Mouse (Mus musculus): ENCODE measurements around the gene Dock9. TPM values are rescaled to one million over a fixed set of nuclear protein-coding genes. Genes with fewer than 3 reads are reported as not detected.
A peak's percentile ranks its signal among the peaks of the same experiment; 100 is the strongest.
"Not testable (repeated sequence)": the region's sequence is repeated elsewhere in the genome, so short reads cannot be mapped to it uniquely, and the experiment has no call there.

Gene Dock9
- polyA plus RNA-seq, 1 experiment from 2014 or later, result 6.6 TPM

DNA sequence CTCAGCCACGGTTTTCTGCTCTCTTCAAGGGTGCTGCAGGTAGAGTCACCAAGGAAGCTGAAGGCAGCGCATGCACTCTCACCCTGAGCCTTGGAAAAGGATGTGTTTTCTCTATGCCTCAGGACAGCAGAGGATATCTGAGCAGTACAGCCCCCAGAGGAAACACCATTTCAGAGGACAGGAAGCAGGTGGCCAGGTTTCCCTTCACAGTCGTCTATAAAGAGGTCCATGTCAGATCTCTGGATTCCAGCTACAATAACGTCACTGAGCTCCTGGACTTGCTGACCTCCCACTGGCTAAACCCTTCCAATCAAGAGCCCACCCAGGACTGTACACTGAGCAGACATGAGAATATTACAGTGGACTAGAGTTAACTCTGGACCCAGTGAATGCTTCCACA lies 95.1 kb downstream of the Dock9 start:
- WGBS, result 44% methylated on average over 4 of the region's 4 CpGs

DNA sequence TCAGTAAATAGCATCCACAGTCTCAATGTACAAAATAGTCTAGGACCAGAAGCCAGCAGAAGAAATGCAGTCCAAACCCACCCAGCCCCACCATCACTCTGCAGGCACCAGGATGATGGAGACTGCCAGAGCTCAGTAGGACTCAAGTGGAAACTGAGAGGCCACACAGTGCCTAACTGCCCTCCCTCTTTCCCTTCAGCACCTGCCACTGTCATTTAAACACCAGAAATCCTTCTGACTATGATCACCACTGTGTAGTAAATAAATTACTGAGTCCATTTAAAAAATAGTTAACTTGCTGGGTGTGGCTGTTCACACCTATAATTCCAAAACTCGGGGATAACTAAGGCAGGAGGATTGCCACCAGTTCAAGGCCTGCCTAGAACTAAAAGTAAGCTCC lies 97.6 kb downstream of the Dock9 start:
- 88% methylated on average over 1 of the region's 1 CpGs for WGBS
- Histone ChIP-seq H3K9me3 (no peaks in the 10 kb centered on the region), H3K36me3 (no peaks in the 10 kb centered on the region), H3K4me3 (no peak overlapping the region), H3K4me1 (peaks cover 34% of the 10 kb centered on the region), H3K27me3 (ENCODE audit: insufficient read depth, poor library complexity, severe bottlenecking) (no peaks in the 10 kb centered on the region), H3K27ac (no peak overlapping the region)
- no peak for DNase-seq (ENCODE audit: low spot score)

More for the DNA sequence above, 95.1 kb downstream of the Dock9 start:
- H3K27ac ChIP-seq, result peak overlapping the region; percentile 1; the same call in 1 of the 2 replicates
- no peak overlapping the region for H3K4me3 ChIP-seq
- no peaks in the 10 kb centered on the region for H3K9me3 ChIP-seq
- H3K4me1 ChIP-seq, result peaks cover 20% of the 10 kb centered on the region
- no peaks in the 10 kb centered on the region for H3K36me3 ChIP-seq
- DNase-seq (ENCODE audit: low spot score), result no peak
- H3K27me3 ChIP-seq (ENCODE audit: insufficient read depth, poor library complexity, severe bottlenecking), result no peaks in the 10 kb centered on the region

DNA sequence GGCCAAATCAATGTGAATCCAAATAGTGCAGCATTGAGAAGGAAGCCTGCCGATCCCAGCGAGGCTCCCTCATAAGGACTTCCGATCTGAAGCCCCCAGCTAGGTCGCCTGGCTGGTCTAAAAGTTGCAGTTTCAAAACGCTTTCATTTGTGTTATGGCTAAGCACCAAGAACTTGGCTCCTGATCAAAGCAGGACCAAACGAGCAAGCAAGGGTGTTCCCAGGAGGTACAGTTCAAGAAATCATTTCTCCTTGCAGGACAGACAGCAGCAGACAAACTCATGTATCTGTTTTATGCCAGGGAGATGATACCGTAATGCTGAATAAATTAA lies 99.1 kb downstream of the Dock9 start:
- Histone ChIP-seq H3K4me1 (peaks cover 38% of the 10 kb centered on the region), H3K9me3 (no peaks in the 10 kb centered on the region), H3K27me3 (ENCODE audit: insufficient read depth, poor library complexity, severe bottlenecking) (no peaks in the 10 kb centered on the region), H3K27ac (peak overlapping the region; percentile 82), H3K36me3 (no peaks in the 10 kb centered on the region), H3K4me3 (peak overlapping the region; percentile 58)
- DNase-seq (ENCODE audit: low spot score), result no peak
- WGBS, result 32% methylated on average over 7 of the region's 7 CpGs

DNA sequence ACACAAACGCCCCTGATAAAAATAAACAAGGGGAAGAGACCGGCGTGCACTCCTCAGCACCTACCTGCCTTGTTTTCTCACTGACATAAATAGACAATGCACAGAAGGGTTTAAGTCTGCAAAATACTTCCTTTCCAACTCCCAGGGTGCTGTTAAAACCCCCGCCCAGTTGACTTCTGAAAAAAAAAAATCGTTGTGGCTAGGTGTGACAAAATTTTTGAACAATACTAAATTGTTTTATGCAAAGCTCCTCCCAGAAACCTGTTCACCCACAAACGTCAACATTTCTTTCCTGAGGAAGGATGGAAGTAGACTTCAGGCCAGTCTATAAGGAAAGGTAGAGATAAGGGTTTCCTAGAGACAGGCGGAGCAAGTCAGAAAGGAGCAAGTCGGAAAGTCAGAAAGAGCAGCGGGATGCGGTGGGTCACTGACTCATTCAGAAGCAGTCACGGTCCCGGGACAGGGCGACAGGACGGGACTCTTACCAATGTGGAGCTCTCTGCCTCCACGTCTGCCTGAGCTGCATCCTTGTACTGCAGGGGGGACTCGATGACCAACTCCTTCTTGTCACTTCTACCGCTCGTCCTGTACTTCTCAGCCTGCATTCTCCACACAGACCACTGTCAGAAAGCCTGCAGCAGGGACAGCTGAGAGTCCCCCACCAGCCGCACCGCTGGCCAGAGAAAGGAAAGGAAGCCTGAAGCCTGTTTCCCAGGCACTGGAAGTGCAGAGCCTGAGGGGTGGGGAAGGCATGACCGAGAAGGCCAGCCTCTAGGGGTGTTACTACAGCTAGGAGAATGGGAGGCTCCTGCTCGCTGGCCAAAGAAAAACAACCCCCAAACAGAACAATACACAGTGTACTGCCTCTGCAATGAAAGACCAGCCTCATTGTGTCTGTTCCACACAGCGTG lies 99.7 kb downstream of the Dock9 start:
- Histone ChIP-seq H3K27ac (peak overlapping the region; percentile 82), H3K36me3 (no peaks in the 10 kb centered on the region), H3K4me3 (peak overlapping the region; percentile 58), H3K27me3 (ENCODE audit: insufficient read depth, poor library complexity, severe bottlenecking) (no peaks in the 10 kb centered on the region), H3K4me1 (peaks cover 38% of the 10 kb centered on the region), H3K9me3 (no peaks in the 10 kb centered on the region)
- WGBS, result 7% methylated on average over 23 of the region's 23 CpGs
- DNase-seq (ENCODE audit: low spot score), result no peak

- DNase-seq (ENCODE audit: low spot score), result no peak
- no peaks in the 10 kb centered on the region for H3K36me3 ChIP-seq
- H3K9me3 ChIP-seq, result no peaks in the 10 kb centered on the region
- H3K27ac ChIP-seq, result 0 out of 2 replicates have a peak overlapping the region, but pooled peaks have one; percentile 82
- 54% methylated on average over 9 of the region's 9 CpGs for WGBS
- peak overlapping the region; percentile 58 for H3K4me3 ChIP-seq
- H3K27me3 ChIP-seq (ENCODE audit: insufficient read depth, poor library complexity, severe bottlenecking), result no peaks in the 10 kb centered on the region
- H3K4me1 ChIP-seq, result peaks cover 33% of the 10 kb centered on the region
Observed at GRCm38 (mm10) chr14:121697143-121697680, 100.4 kb downstream of the Dock9 start.

GRCm38 (mm10) chr14:121696429-121697118 lies 101.1 kb downstream of the Dock9 start:
- 61% methylated on average over 8 of the region's 8 CpGs for WGBS
- Histone ChIP-seq H3K4me3 (no peak overlapping the region), H3K27ac (no peak overlapping the region)

DNA sequence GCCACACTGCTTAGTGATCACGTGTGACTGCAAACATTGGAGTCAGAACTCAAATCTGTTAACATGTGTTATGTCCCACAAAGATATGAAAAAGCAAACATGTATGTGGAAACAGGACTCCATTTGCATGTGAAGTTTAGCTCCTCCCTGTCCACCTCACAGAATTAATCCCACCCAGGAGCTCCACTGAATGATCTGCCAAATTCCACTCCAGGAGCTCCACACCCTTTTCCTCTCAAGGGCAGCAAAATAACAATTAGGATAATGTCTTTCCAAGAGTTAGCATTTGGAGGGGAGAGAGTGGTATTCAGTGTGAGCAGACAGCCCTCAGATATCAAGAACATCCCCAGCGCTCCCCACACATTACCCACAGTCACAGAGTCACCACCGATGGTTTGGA lies 102.9 kb downstream of the Dock9 start:
- no peak for DNase-seq (ENCODE audit: low spot score)
- H3K27ac ChIP-seq, result no peak overlapping the region
- H3K27me3 ChIP-seq (ENCODE audit: insufficient read depth, poor library complexity, severe bottlenecking), result no peaks in the 10 kb centered on the region
- H3K36me3 ChIP-seq, result 0 out of 2 replicates have a peak, but pooled peaks cover 2% of the 10 kb centered on the region
- H3K4me3 ChIP-seq, result no peak overlapping the region
- WGBS, result 85% methylated on average over 3 of the region's 3 CpGs
- no peaks in the 10 kb centered on the region for H3K9me3 ChIP-seq
- H3K4me1 ChIP-seq, result peaks cover 33% of the 10 kb centered on the region

More at GRCm38 (mm10) chr14:121696429-121697118, 101.1 kb downstream of the Dock9 start:
- DNase-seq (ENCODE audit: low spot score), result no peak
- Histone ChIP-seq H3K36me3 (no peaks in the 10 kb centered on the region), H3K4me1 (peaks cover 32% of the 10 kb centered on the region), H3K27me3 (ENCODE audit: insufficient read depth, poor library complexity, severe bottlenecking) (no peaks in the 10 kb centered on the region), H3K9me3 (no peaks in the 10 kb centered on the region)

DNA sequence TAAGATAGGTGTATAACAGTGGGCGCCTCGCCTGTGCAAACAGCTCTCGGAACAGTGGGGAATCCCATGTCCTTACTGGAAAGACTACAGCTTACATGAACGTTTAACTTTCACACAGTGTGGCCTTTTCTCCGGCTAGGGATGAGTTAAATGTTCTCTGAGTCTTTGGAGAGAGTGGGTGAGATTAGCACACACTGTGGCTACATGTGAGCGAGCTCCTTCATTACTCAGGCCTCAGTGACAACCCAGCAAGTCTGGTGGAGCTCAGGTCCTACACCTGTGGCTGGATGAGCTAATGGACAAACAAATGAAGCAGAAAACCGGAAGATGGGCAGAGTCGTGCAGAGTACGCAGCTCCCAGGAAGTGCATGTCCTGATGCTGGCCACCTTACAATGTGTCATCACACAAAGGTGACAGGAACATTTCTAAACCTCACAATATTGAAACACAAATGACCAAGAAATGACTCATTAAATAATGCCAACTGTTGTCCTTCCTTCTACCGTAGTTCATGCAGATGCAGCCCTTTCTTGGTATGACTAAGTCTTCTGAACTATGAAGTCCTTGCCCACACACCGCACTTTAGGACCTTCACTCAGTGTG lies 103.5 kb downstream of the Dock9 start:
- DNase-seq (ENCODE audit: low spot score), result no peak
- Histone ChIP-seq H3K4me1 (peaks cover 38% of the 10 kb centered on the region), H3K9me3 (no peaks in the 10 kb centered on the region), H3K36me3 (0 out of 2 replicates have a peak, but pooled peaks cover 2% of the 10 kb centered on the region), H3K27ac (no peak overlapping the region), H3K27me3 (ENCODE audit: insufficient read depth, poor library complexity, severe bottlenecking) (no peaks in the 10 kb centered on the region), H3K4me3 (no peak overlapping the region)
- WGBS, result 84% methylated on average over 11 of the region's 11 CpGs

GRCm38 (mm10) chr14:121689649-121690048 lies 108.0 kb downstream of the Dock9 start:
- 58% methylated on average over 5 of the region's 5 CpGs for WGBS
- not testable (repeated sequence) for DNase-seq (ENCODE audit: low spot score)
- peaks cover 31% of the 10 kb centered on the region for H3K4me1 ChIP-seq

GRCm38 (mm10) chr14:121688175-121688574 lies 109.5 kb downstream of the Dock9 start:
- Histone ChIP-seq H3K4me1 (peaks cover 37% of the 10 kb centered on the region), H3K4me3 (no peak overlapping the region), H3K27ac (no peak overlapping the region), H3K27me3 (ENCODE audit: insufficient read depth, poor library complexity, severe bottlenecking) (no peaks in the 10 kb centered on the region), H3K9me3 (no peaks in the 10 kb centered on the region), H3K36me3 (0 out of 2 replicates have a peak, but pooled peaks cover 2% of the 10 kb centered on the region)
- 64% methylated on average over 1 of the region's 1 CpGs for WGBS
- DNase-seq (ENCODE audit: low spot score), result no peak

More at GRCm38 (mm10) chr14:121689649-121690048, 108.0 kb downstream of the Dock9 start:
- not testable (repeated sequence) for H3K9me3 ChIP-seq; H3K36me3 ChIP-seq; H3K27ac ChIP-seq; H3K27me3 ChIP-seq (ENCODE audit: insufficient read depth, poor library complexity, severe bottlenecking); H3K4me3 ChIP-seq

GRCm38 (mm10) chr14:121687274-121687673 lies 110.4 kb downstream of the Dock9 start:
- no peak overlapping the region for H3K27ac ChIP-seq
- H3K36me3 ChIP-seq, result 0 out of 2 replicates have a peak, but pooled peaks cover 2% of the 10 kb centered on the region
- DNase-seq (ENCODE audit: low spot score), result no peak
- no peak overlapping the region for H3K4me3 ChIP-seq
- WGBS, result 65% methylated on average over 7 of the region's 7 CpGs
- H3K9me3 ChIP-seq, result no peaks in the 10 kb centered on the region
- peaks cover 43% of the 10 kb centered on the region for H3K4me1 ChIP-seq
- no peaks in the 10 kb centered on the region for H3K27me3 ChIP-seq (ENCODE audit: insufficient read depth, poor library complexity, severe bottlenecking)

- Histone ChIP-seq H3K4me1 (peaks cover 42% of the 10 kb centered on the region), H3K27ac (no peak overlapping the region), H3K36me3 (no peaks in the 10 kb centered on the region), H3K9me3 (no peaks in the 10 kb centered on the region), H3K4me3 (no peak overlapping the region), H3K27me3 (ENCODE audit: insufficient read depth, poor library complexity, severe bottlenecking) (no peaks in the 10 kb centered on the region)
- WGBS, result 79% methylated on average over 5 of the region's 5 CpGs
- no peak for DNase-seq (ENCODE audit: low spot score)
Observed at GRCm38 (mm10) chr14:121678913-121679312, 118.7 kb downstream of the Dock9 start.

Data from heart, embryonic 10.5 days (tissue).